Mouse (Mus musculus) liver, embryonic 13.5 days (tissue): ENCODE data around the gene Mybph. TPM values are rescaled to one million over a fixed set of nuclear protein-coding genes. Genes with fewer than 3 reads are reported as not detected.

Experiments
- ATAC-seq: fragments of 200-750 bp; cut with Nextera tagmentation; 2 replicates; pipeline ENCODE4 v1.8.0; 2017; ENCODE audit warnings: low read depth, mild to moderate bottlenecking, moderate number of reproducible peaks, moderate library complexity
- DNase-seq: peaks from one replicate; pipeline ENCODE4 v3.0.0; 2022
- H3K27ac ChIP-seq: fragments of 300-500 bp; sonication (generic); 2 replicates; pipeline ENCODE4 v1.5.1; 2015; ENCODE audit warnings: moderate library complexity, mild to moderate bottlenecking, inconsistent platforms
- H3K27me3 ChIP-seq: fragments of 300-500 bp; sonication (generic); 2 replicates; pipeline ENCODE4 v1.6.1; 2015; ENCODE audit warnings: mild to moderate bottlenecking, inconsistent platforms
- H3K36me3 ChIP-seq: fragments of 300-500 bp; sonication (generic); 2 replicates; pipeline ENCODE4 v1.6.1; 2015; ENCODE audit warnings: mild to moderate bottlenecking, inconsistent platforms
- H3K4me1 ChIP-seq: fragments of 300-500 bp; sonication (generic); replicated peaks from 2 replicates; pipeline ENCODE4 v1.6.1; 2015; ENCODE audit warnings: inconsistent platforms
- H3K4me2 ChIP-seq: fragments of 300-500 bp; sonication (generic); 2 replicates; pipeline ENCODE4 v1.6.1; 2015; ENCODE audit warnings: inconsistent platforms, mild to moderate bottlenecking, moderate library complexity
- H3K4me3 ChIP-seq: fragments of 300-500 bp; sonication (generic); replicated peaks from 2 replicates; pipeline ENCODE4 v1.5.1; 2015; ENCODE audit warnings: mild to moderate bottlenecking, inconsistent platforms
- H3K9ac ChIP-seq: fragments of 300-500 bp; sonication (generic); 2 replicates; pipeline ENCODE4 v1.6.1; 2015; ENCODE audit warnings: mild to moderate bottlenecking, inconsistent platforms
- H3K9me3 ChIP-seq: fragments of 300-500 bp; sonication (generic); replicated peaks from 2 replicates; pipeline ENCODE4 v1.6.1; 2016; ENCODE audit warnings: inconsistent platforms
- WGBS: fragments of 180-500 bp; shearing (Covaris S2); methylation state at CpG from one replicate; pipeline ENCODE4 v1.1.7; 2015; ENCODE audit not compliant: insufficient replicate concordance; 5-methylcytosine and 5-hydroxymethylcytosine counted together
- polyA plus RNA-seq: library from polyadenylated mRNA; unstranded; fragments of >200 nt; fragmentation: Nextera tagmentation; extraction: Ambion mirVana; gene quantifications from 2 replicates; pipeline ENCODE4 v1.2.1, GENCODE M21; 2015

Mybph gene
- polyA plus RNA-seq, 1 experiment from 2014 or later: 1.9 TPM

DNA sequence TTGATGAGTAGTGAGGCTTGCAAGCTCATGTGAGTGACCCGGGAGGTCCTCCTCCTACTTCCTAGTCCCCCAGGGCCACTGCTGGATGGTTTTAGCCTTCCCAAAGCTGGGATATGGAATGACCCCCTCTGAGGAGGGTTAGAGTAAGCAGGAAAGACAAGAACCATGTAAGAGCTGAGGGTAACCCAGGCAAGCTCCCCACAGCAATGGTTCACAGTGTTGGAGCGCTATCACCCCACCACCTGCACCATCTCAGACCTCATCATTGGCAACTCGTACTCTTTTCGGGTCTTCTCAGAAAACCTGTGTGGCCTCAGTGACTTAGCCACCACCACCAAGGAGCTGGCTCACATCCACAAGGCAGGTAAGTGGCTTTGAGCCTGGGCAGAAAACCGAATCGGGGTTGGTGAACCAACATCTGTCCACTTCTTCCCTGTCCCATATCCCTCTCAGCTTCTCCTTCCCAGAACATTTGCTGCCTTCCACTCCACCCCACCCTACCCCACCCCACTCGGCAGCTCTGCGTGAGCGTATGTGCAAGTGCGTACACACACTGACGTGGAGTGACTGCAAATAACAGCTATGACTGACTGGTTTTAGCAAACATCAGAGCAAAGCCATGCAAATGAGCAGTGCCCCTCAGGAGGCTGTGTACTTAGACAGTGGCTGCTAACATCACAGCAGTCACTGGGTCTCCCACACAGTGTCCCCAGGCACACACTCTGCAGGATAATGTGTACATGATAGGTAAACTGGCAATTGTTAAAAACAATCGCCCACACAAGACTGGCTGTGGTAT is 5.1 kb downstream of the Mybph start:
- no peak overlapping the region for H3K27ac ChIP-seq
- WGBS: 64% methylated on average over 12 of the region's 12 CpGs
- DNase-seq (no peak), ATAC-seq (no peak)
- no peak overlapping the region for H3K9ac ChIP-seq
- H3K27me3 ChIP-seq: peaks cover 9% of the 10 kb centered on the region; the same call in 1 of the 2 replicates
- no peak overlapping the region for H3K4me3 ChIP-seq
- no peak overlapping the region for H3K4me2 ChIP-seq
- no peaks in the 10 kb centered on the region for H3K9me3 ChIP-seq
- no peaks in the 10 kb centered on the region for H3K36me3 ChIP-seq
- peaks cover 16% of the 10 kb centered on the region for H3K4me1 ChIP-seq

DNA sequence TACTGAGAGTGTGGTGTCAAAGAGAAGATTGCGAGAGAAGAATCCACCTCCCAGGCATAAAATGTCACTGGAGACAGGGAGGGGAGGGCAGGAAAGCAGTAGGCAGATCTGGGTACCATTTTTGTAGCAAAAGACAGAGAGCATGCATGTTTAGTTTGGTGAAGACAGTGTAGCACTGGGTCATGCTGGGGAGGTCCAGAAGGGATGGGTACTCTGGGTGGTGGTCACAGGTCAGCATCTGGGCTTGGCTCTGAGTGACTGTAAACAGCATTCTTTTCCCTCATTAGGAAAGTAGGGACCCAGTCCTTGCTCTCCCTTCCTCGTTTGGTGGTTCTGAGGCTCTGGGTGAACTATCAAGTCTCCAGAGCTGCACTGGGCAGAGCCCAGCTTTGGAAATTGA is 7.2 kb downstream of the Mybph start:
- peaks cover 17% of the 10 kb centered on the region for H3K4me1 ChIP-seq
- H3K9me3 ChIP-seq: no peaks in the 10 kb centered on the region
- H3K27ac ChIP-seq: no peak overlapping the region
- H3K4me2 ChIP-seq: no peak overlapping the region
- no peak for DNase-seq
- H3K27me3 ChIP-seq: peaks cover 7% of the 10 kb centered on the region; the same call in 1 of the 2 replicates
- no peaks in the 10 kb centered on the region for H3K36me3 ChIP-seq
- no peak for ATAC-seq
- no peak overlapping the region for H3K4me3 ChIP-seq
- no peak overlapping the region for H3K9ac ChIP-seq
- 34% methylated on average over 2 of the region's 2 CpGs for WGBS

- Histone ChIP-seq H3K4me1 (peaks cover 17% of the 10 kb centered on the region), H3K27me3 (peaks cover 7% of the 10 kb centered on the region; the same call in 1 of the 2 replicates), H3K27ac (no peak overlapping the region), H3K4me3 (no peak overlapping the region), H3K36me3 (no peaks in the 10 kb centered on the region), H3K9me3 (no peaks in the 10 kb centered on the region), H3K4me2 (no peak overlapping the region), H3K9ac (no peak overlapping the region)
- ATAC-seq: no peak
- 61% methylated on average over 6 of the region's 6 CpGs for WGBS
- no peak for DNase-seq
Observed at GRCm38 (mm10) chr1:134200998-134201686, 7.9 kb downstream of the Mybph start.

- peak; percentile 28 for DNase-seq
- WGBS: 40% methylated on average over 3 of the region's 3 CpGs
- H3K4me3 ChIP-seq: no peak overlapping the region
- H3K27ac ChIP-seq: no peak overlapping the region
- peaks cover 21% of the 10 kb centered on the region for H3K4me1 ChIP-seq
- no peaks in the 10 kb centered on the region for H3K9me3 ChIP-seq
- no peak overlapping the region for H3K4me2 ChIP-seq
- no peak overlapping the region for H3K9ac ChIP-seq
- ATAC-seq: no peak
- no peaks in the 10 kb centered on the region for H3K36me3 ChIP-seq
- peaks cover 7% of the 10 kb centered on the region; the same call in 1 of the 2 replicates for H3K27me3 ChIP-seq
Observed at GRCm38 (mm10) chr1:134201751-134202420, 8.6 kb downstream of the Mybph start.

GRCm38 (mm10) chr1:134204230-134204629 is 11.0 kb downstream of the Mybph start:
- WGBS: 83% methylated on average over 13 of the region's 13 CpGs
- H3K4me2 ChIP-seq: no peak overlapping the region
- peaks cover 21% of the 10 kb centered on the region for H3K4me1 ChIP-seq

GRCm38 (mm10) chr1:134205296-134206018 is 12.2 kb downstream of the Mybph start:
- Histone ChIP-seq H3K9me3 (no peaks in the 10 kb centered on the region; the same call in 1 of the 2 replicates), H3K4me1 (peaks cover 21% of the 10 kb centered on the region), H3K36me3 (no peaks in the 10 kb centered on the region), H3K9ac (0 out of 2 replicates have a peak overlapping the region, but pooled peaks have one; percentile 16), H3K4me3 (no peak overlapping the region), H3K27me3 (peaks cover 8% of the 10 kb centered on the region; the same call in 1 of the 2 replicates), H3K27ac (peak overlapping the region; percentile 39; the same call in 1 of the 2 replicates), H3K4me2 (peak overlapping the region; percentile 29)
- 7% methylated on average over 9 of the region's 9 CpGs for WGBS
- ATAC-seq: peak; percentile 83
- no peak for DNase-seq

More at GRCm38 (mm10) chr1:134204230-134204629, 11.0 kb downstream of the Mybph start:
- Histone ChIP-seq H3K4me3 (no peak overlapping the region), H3K27me3 (peaks cover 6% of the 10 kb centered on the region; the same call in 1 of the 2 replicates), H3K9me3 (no peaks in the 10 kb centered on the region; the same call in 1 of the 2 replicates), H3K36me3 (no peaks in the 10 kb centered on the region), H3K27ac (no peak overlapping the region), H3K9ac (no peak overlapping the region)
- DNase-seq: no peak
- ATAC-seq: no peak

GRCm38 (mm10) chr1:134206085-134206484 is 12.8 kb downstream of the Mybph start:
- Histone ChIP-seq H3K9me3 (no peaks in the 10 kb centered on the region; the same call in 1 of the 2 replicates), H3K27ac (no peak overlapping the region), H3K4me1 (peaks cover 21% of the 10 kb centered on the region), H3K27me3 (peaks cover 7% of the 10 kb centered on the region), H3K4me2 (peak overlapping the region; percentile 29), H3K4me3 (no peak overlapping the region), H3K9ac (no peak overlapping the region), H3K36me3 (no peaks in the 10 kb centered on the region)
- ATAC-seq (peak; percentile 67), DNase-seq (no peak)
- 21% methylated on average over 5 of the region's 5 CpGs for WGBS

GRCm38 (mm10) chr1:134210179-134210755 is 17.0 kb downstream of the Mybph start:
- H3K27ac ChIP-seq: no peak overlapping the region
- no peak overlapping the region for H3K4me2 ChIP-seq
- no peaks in the 10 kb centered on the region for H3K36me3 ChIP-seq
- peaks cover 10% of the 10 kb centered on the region for H3K27me3 ChIP-seq
- H3K4me1 ChIP-seq: peaks cover 37% of the 10 kb centered on the region
- DNase-seq (no peak), ATAC-seq (no peak)
- H3K4me3 ChIP-seq: no peak overlapping the region
- H3K9ac ChIP-seq: no peak overlapping the region
- 50% methylated on average over 6 of the region's 6 CpGs for WGBS
- H3K9me3 ChIP-seq: no peaks in the 10 kb centered on the region; the same call in 1 of the 2 replicates

DNA sequence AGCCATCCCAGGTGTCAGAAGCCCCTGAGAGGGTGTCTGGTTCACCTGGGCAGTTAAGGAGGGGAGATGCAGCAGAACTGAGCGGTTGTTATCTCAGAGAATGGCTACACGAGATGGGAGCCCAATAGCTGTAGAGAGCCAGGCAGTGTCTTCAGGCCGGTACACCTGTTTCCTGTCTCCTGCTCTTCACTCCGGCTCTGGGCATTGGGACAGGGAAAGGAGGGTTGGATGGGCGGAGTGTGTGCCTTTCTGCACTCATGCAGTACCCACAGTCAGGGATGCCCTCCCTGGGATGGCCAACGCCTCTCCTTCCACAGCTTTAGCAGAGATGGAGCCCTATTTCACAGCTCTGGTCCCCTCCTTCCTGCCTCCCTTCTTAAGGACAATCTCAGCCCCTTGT is 17.8 kb downstream of the Mybph start:
- Histone ChIP-seq H3K9me3 (no peaks in the 10 kb centered on the region; the same call in 1 of the 2 replicates), H3K4me3 (no peak overlapping the region), H3K4me2 (no peak overlapping the region), H3K9ac (no peak overlapping the region), H3K4me1 (peaks cover 29% of the 10 kb centered on the region), H3K36me3 (no peaks in the 10 kb centered on the region), H3K27me3 (peaks cover 10% of the 10 kb centered on the region), H3K27ac (no peak overlapping the region)
- no peak for ATAC-seq
- no peak for DNase-seq
- WGBS: 30% methylated on average over 6 of the region's 6 CpGs

DNA sequence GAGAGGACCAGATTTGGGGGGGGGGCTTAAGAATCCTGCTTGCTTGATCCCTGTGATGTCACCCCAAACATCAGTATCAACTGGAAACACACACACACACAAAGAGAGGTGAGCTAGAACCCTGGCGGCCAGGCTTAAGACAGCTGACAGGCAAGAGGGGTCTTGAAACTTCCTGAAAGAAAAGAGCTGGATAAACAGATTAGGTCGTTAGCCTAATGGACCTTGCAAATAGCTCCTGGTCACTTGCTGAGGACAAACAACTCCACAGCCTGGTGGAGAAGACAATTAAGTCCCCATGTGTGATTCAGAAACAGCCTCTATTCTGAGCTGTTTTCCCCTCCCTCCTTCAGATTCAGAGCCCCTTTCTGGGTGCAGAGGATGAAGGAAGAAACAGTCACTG is 18.4 kb downstream of the Mybph start:
- no peak overlapping the region for H3K9ac ChIP-seq
- peaks cover 24% of the 10 kb centered on the region for H3K4me1 ChIP-seq
- WGBS: 17% methylated on average over 2 of the region's 2 CpGs
- peaks cover 10% of the 10 kb centered on the region for H3K27me3 ChIP-seq
- no peak overlapping the region for H3K4me2 ChIP-seq
- no peaks in the 10 kb centered on the region for H3K36me3 ChIP-seq
- DNase-seq (no peak), ATAC-seq (no peak)
- H3K27ac ChIP-seq: no peak overlapping the region
- no peak overlapping the region for H3K4me3 ChIP-seq
- H3K9me3 ChIP-seq: no peaks in the 10 kb centered on the region; the same call in 1 of the 2 replicates
